Comparison of ENCODE assay signal across 9 mouse cellular contexts in the genomic region with DNA sequence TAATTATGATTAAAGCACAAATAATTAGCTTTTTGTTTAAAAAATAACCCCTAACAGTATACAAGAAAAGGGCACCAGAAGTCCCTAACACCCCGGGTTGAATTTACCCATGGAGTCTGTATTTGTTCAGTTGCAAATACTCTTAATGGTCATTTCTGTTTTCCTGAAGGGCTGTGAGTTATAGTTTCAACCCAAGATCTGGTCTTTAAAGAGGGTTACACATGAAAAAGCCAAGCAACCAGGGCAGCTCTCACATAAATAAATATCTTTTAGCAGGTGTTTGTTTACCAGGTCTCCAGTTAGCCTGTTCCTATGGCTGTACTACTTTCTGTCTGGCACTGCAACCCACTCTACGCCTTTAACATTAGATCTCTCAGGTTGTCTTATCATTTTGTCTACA. TPM values are rescaled to one million over a fixed set of nuclear protein-coding genes. Genes with fewer than 3 reads are reported as not detected.
A peak's percentile ranks its signal among the peaks of the same experiment; 100 is the strongest.
DNase-seq lines count a peak whose midpoint lies in the region; ATAC-seq and TF ChIP-seq lines count a peak whose summit lies in the region.
"Had no signal": no experiment of that assay in that cellular context is flagged by ENCODE, and none has a peak within 500 bp of the region (broad histone marks: within the 10 kb centered on the region; RNA-seq: fewer than 3 reads in every experiment).

No protein-coding gene starts in this region.

- H3K9ac ChIP-seq in lung, embryonic 16.5 days (ENCODE audit: low read length): no peak overlapping the region
- peak overlapping the region; percentile 52; the same call in 1 of the 2 replicates for H3K9ac ChIP-seq in intestine, postnatal 0 days (ENCODE audit: low read depth, low read length)
- no peak overlapping the region for H3K9ac ChIP-seq in neural tube, embryonic 15.5 days (replicated peaks)

- H3K36me3 ChIP-seq in lung, embryonic 16.5 days (ENCODE audit: control insufficient read depth, insufficient read depth, low read length): no peaks in the 10 kb centered on the region
- H3K36me3 ChIP-seq in intestine, postnatal 0 days (ENCODE audit: control insufficient read depth, insufficient read depth): no peaks in the 10 kb centered on the region
- no peaks in the 10 kb centered on the region for H3K36me3 ChIP-seq in neural tube, embryonic 15.5 days

- H3K27me3 ChIP-seq in lung, embryonic 16.5 days (ENCODE audit: control insufficient read depth, insufficient read depth, low read depth, low read length): no peaks in the 10 kb centered on the region
- no peaks in the 10 kb centered on the region for H3K27me3 ChIP-seq in intestine, postnatal 0 days (replicated peaks; ENCODE audit: control insufficient read depth, insufficient read depth, low read length)
- no peaks in the 10 kb centered on the region for H3K27me3 ChIP-seq in neural tube, embryonic 15.5 days (replicated peaks)

- no peaks in the 10 kb centered on the region for H3K9me3 ChIP-seq in lung, embryonic 16.5 days (ENCODE audit: control insufficient read depth, low read length)
- H3K9me3 ChIP-seq in intestine, postnatal 0 days (ENCODE audit: control insufficient read depth): no peaks in the 10 kb centered on the region
- H3K9me3 ChIP-seq in neural tube, embryonic 15.5 days (replicated peaks): no peaks in the 10 kb centered on the region

- ATAC-seq in lung, embryonic 16.5 days (ENCODE audit: low read depth): no peak
- ATAC-seq in intestine, postnatal 0 days: no peak
- no peak for ATAC-seq in neural tube, embryonic 15.5 days (ENCODE audit: low FRiP score)

- H3K4me1 ChIP-seq in lung, embryonic 16.5 days (replicated peaks; ENCODE audit: control insufficient read depth, insufficient read depth, low read length): peaks cover 10% of the 10 kb centered on the region; the same call in 1 of the 2 replicates
- peaks cover 4% of the 10 kb centered on the region; the same call in 1 of the 2 replicates for H3K4me1 ChIP-seq in intestine, postnatal 0 days (replicated peaks; ENCODE audit: control insufficient read depth, insufficient read depth, low read length)
- H3K4me1 ChIP-seq in neural tube, embryonic 15.5 days: peaks cover 13% of the 10 kb centered on the region

- 69% methylated on average over 2 of the region's 2 CpGs for WGBS in lung, embryonic 16.5 days
- WGBS in intestine, postnatal 0 days: 68% methylated on average over 2 of the region's 2 CpGs
- WGBS in neural tube, embryonic 15.5 days: 78% methylated on average over 2 of the region's 2 CpGs

- no peak overlapping the region for H3K27ac ChIP-seq in gastrocnemius, adult 2 months
- H3K27ac ChIP-seq in lung, embryonic 16.5 days (ENCODE audit: low read length): no peak overlapping the region
- no peak overlapping the region for H3K27ac ChIP-seq in intestine, postnatal 0 days (ENCODE audit: low read depth, low read length)
- H3K27ac ChIP-seq in neural tube, embryonic 15.5 days (replicated peaks): no peak overlapping the region

- peak overlapping the region; percentile 89 for H3K4me3 ChIP-seq in gastrocnemius, adult 2 months
- H3K4me3 ChIP-seq in lung, embryonic 16.5 days (ENCODE audit: low read length): peak overlapping the region; percentile 76
- H3K4me3 ChIP-seq in intestine, postnatal 0 days (ENCODE audit: low read depth, low read length): peak overlapping the region; percentile 59
- no peak overlapping the region; the same call in 1 of the 2 replicates for H3K4me3 ChIP-seq in neural tube, embryonic 15.5 days (replicated peaks)

- TF ChIP-seq CTCF in gastrocnemius, adult 2 months (IDR thresholded peaks at IDR 0.05): no peak
- TF ChIP-seq CTCF in intestine, postnatal 0 days (IDR thresholded peaks at IDR 0.05; ENCODE audit: low read depth): no peak

- DNase-seq in gastrocnemius, adult 2 months: no peak
- no peak for DNase-seq in gastrocnemius, postnatal 14 days
- DNase-seq in lung, adult 18-20 months: no peak
- no peak for DNase-seq in cerebellum, postnatal 25 days
- no peak for DNase-seq in urinary bladder, postnatal 36 days (ENCODE audit: low spot score in 2 of 2)
- DNase-seq: cerebellum, adult 2 months had no signal

- peak overlapping the region; percentile 80; the same call in 1 of the 2 replicates for H3K4me2 ChIP-seq in lung, embryonic 16.5 days (ENCODE audit: low read depth, low read length)
- peak overlapping the region; percentile 85 for H3K4me2 ChIP-seq in intestine, postnatal 0 days (replicated peaks; ENCODE audit: low read depth)
- H3K4me2 ChIP-seq in neural tube, embryonic 15.5 days: peak overlapping the region; percentile 72; the same call in 1 of the 2 replicates

- intact Hi-C loops in gastrocnemius, adult 2 months (cut with DNase I): loop anchor here (5.0 kb wide), 1 partner anchor 67 kb away; no protein-coding TSS in a partner anchor
- intact Hi-C loops in gastrocnemius, postnatal 14 days (cut with DNase I; ENCODE audit: low total_unique reads): no loop called here

RNA-seq across cellular contexts. Expression of gene Acp6, which starts 1.4 kb away (rescaled TPM):
- 10 to 100 TPM; 23.5 to 27.0 TPM for total RNA-seq in gastrocnemius, adult 2 months (2021)
- 10 to 100 TPM; 16.3 to 16.9 TPM for total RNA-seq in gastrocnemius, postnatal 14 days (2021)
- 52.3 and 54.9 TPM in 2 replicates for polyA plus RNA-seq in lung, embryonic 16.5 days (2015; fragmentation: Nextera tagmentation; extraction: Ambion mirVana)
- 33.1 and 37.5 TPM in 2 replicates for polyA plus RNA-seq in intestine, postnatal 0 days (2015; fragmentation: Nextera tagmentation; extraction: Ambion mirVana)
- polyA plus RNA-seq in neural tube, embryonic 15.5 days (2015; fragmentation: Nextera tagmentation; extraction: Ambion mirVana): 21.8 and 27.4 TPM in 2 replicates
